Mouse (Mus musculus): ENCODE results near the gene Fam92b.

DNA sequence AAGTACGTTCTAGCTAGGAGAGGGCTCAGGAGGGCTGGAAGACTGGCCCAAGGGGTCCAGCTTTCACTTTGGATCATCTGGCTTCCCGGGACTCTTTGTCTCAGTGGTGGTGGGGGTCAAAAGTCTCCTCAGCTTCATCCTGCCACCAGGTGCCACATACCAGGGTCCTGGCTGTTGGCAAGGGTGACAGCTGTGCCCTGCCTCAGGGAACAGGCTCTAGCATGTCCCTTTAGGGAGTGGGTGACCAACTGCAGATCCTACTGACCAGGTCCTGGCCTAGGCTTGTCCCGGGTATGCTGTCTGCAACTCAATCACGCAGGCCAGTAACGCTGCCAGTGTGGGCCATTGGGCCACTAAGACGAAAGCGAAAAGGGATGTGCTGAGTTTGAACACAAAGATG lies 35.3 kb upstream of the Fam92b start:
- TF ChIP-seq CTCF (IDR thresholded peaks at IDR 0.05; ENCODE audit: insufficient read depth, low read depth, low read length) = no peak
- TF ChIP-seq POLR2A (IDR thresholded peaks at IDR 0.05; ENCODE audit: insufficient read depth, low read depth, low read length) = no peak
